Mouse (Mus musculus) hindlimb bud, embryonic 11.5 days (tissue): ENCODE data around the gene Gzmb.
A peak's percentile ranks its signal among the peaks of the same experiment; 100 is the strongest.
"Not testable (repeated sequence)": the region's sequence is repeated elsewhere in the genome, so short reads cannot be mapped to it uniquely, and the experiment has no call there.

Source experiments
- DNase-seq: peaks from one replicate; pipeline ENCODE4 v3.0.0-alpha.2; 2012; ENCODE audit warnings: low read depth, low spot score; ENCODE audit errors: extremely low spot score

The Gzmb gene

DNA sequence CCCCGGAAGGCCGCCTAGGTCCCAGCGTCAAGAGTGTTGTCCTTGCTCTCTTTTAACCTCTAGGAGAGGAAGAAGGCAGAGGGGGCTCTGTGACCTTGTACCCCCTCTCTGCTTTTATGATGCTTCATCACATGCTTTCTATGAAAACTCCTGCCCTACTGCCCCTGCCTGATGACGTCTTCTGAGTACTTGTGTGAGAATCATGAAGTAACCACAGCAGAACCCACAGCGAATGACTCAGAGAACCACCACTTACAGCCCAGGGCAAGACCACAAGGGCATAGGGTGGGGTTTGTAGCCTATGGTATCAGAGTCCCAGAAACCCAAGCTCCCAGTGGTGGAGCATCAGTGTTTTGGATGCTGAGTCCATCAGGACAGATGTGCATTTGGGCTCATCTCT, at the start of gene Gzmb:
TSS of gene Gzmb (minus strand) at position 108 of the 400 bp plus-strand sequence.
- no peak for DNase-seq

DNA sequence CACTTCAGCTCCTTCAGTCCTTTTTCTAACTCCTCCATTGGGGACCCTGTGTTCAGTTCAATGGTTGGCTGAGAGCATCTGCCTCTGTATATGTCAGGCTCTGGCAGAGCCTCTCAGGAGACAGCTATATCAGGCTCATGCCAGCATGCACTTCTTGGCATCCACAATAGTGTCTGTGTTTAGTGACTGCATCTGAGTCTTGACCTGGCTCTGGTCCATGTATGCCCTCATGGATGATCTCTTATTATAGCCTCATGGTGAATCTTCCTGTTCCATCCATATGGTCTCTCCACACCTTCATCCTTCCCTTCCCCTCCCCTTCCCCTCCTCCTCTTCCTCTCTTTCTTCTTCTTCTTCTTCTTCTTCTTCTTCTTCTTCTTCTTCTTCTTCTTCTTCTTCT, 49.7 kb upstream of the Gzmb start:
- not testable (repeated sequence) for DNase-seq

DNA sequence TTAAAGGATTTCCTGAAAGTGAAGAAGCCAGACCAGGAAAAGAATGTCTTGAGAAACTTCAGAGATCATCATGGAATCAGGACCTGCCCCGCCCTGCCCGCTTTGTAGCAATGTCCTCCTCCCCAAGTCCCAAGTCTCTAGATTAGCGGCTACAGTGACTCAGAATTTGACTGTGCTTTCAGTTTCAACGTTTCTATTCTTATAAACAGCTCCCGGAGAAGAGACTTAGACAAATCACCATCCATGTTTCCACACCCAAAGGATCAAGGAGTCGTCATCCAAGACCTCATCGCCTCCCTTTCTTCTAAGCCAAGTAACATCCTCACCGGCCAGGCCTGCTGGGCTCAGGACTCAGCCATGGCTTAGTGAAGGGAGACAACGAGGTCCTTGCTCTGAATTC, 48.2 kb upstream of the Gzmb start:
- DNase-seq, result no peak

DNA sequence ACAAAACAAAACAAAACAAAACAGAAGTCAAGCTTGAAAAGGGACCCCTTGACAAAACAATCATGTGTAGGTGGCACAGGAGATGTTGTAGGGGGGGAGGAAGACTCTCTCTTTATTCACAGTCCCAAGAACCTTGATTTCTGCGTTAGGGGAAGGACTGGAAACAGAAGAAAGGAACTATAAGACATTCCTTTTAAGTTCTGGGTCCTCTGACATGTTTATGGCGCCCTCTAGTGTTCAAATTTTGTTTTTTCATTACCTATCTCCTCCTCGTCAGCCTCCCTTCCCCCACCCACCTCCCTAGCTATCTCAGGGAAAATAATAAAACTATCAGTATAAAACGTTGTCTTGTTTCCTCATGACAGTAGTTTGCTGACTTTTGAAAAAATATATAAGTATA, 42.1 kb upstream of the Gzmb start:
- DNase-seq, result peak; percentile 37

DNA sequence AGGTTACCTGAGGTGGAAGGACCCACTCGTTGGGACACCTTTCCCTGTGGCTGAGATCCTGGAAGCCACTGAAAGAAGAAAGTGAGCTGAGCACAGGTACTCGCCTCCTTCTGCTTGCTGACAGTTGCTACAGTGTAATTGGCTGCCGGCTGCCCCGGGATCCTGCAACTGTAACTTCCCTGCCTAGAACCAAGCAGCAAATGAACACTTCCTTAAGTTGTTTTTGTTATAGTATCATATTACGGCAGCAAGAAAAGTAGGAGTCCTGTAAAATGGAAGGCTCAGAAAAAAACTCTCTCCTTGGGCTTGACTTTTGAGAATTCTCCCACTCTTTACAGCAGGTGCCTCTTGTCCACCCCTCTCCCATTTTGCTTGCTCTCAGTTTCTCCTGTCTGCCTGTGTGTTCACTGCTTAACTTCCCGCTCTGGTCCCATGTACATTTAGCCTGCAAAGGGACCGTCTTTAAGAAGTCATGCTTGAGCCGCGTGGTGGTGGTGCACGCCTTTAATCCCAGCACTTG, 41.5 kb upstream of the Gzmb start:
- DNase-seq, result no peak

DNA sequence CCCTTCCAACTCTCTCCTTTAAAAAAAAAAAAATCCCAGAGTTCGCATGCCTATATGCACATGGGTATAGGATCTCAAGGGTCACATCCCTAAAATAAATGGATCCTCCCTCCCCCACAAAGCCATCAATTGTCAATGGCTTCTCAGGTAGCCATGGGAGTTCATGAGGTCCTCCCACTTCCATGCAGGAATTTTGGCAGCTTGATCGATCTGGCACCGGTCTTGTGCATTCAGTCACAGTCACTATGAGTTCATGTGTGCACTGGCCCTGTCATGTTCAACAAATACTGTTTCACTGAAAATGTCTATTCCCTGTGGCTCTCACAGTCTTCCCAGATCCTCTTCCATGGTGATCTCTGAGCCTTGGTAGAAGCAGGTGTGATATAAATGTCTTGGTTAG, 40.0 kb upstream of the Gzmb start:
- no peak for DNase-seq

DNA sequence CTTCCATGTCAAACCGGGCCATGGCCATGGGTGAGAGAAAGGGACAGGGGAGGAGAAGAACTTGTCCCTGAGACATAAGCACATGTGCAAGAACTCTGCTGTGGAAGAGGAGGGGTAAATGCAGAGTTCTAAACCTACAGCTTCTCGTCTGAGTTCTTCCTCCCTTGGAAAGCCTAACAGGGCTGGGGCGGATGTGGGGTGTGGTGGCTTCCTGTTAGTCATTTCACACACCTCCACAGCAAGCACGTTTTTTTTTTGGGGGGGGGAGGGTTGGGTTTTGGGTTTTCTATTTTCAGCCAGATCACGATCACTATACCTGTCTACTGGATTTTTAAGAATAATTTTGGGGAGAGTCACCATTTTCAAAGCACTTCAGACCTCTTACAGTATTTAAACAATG, 34.7 kb upstream of the Gzmb start:
- DNase-seq, result no peak

DNA sequence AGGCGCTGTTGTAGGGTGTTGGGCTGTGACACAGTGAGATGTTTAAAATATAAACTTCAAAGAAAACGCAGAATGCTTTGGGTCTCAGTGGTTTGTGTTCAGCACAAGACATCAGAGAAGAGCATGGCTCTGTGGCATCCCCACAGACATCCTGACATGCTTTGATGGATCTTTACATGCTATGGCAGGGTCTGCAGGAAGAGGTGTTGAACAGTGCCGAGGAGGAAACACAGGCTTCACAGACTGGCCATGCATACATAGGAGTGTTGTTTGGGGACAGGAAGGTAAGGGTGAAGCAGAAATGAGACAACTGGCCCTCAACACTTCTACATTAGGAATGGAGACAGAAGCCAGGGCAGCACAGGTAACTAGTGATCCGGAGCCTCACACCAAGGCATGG, 34.0 kb upstream of the Gzmb start:
- DNase-seq, result no peak

DNA sequence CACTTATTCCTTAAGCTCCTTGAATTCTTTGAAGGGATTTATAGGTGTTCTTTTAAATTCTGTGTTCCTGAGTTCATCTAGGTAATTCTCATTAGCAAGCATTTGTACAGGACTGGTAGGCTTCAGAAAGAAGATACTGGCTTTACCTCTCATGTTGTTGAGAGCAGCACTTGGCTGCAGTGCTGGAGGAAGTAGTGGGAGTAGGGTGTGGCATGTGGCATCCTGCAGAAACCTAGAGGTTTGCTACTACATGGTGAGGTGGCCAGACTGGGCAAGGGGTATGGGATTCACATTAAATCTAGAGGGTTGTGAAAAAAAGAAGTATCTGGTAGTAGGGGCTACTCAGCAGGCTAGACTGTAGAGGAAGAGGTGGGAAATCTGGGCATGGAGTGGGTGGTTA, 31.1 kb upstream of the Gzmb start:
- DNase-seq, result no peak

DNA sequence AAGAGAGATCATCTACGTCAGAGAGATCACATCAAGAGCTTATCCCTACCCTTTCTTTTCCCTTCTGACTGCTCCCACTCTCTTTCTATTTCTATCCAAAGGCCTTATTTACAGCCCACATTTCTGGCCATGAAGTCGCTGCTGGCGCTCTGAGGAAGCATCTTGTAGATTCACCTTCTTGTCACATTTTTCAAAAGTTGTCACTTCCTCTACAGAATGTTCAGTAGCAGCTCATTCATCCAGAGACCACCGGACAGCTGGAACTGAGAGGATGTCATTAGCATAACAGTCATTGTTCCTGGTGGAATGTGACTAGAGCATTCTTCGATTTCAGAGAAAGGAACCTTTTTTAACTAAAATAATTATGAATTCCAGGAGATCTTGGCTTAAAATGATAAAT, 26.6 kb upstream of the Gzmb start:
- DNase-seq, result no peak

DNA sequence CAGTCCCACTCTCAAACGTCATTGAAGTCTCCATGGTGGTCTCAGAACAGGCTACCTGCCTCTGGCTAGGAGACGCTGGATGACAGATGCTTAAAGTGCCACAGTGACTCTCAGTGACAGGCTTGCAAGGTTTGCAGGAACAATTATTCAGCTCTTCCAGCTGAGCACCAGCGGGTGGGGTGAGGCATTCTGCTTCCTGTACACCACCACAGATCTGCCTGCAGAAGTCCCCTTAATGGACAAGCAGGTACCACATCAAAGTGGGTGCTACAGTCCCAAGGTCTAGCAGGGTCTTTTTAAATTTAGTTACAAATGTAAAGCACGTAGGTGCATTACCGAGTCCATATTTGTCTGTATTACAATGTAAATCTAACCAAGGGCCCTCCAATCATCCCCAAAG, 25.7 kb upstream of the Gzmb start:
- DNase-seq, result no peak

DNA sequence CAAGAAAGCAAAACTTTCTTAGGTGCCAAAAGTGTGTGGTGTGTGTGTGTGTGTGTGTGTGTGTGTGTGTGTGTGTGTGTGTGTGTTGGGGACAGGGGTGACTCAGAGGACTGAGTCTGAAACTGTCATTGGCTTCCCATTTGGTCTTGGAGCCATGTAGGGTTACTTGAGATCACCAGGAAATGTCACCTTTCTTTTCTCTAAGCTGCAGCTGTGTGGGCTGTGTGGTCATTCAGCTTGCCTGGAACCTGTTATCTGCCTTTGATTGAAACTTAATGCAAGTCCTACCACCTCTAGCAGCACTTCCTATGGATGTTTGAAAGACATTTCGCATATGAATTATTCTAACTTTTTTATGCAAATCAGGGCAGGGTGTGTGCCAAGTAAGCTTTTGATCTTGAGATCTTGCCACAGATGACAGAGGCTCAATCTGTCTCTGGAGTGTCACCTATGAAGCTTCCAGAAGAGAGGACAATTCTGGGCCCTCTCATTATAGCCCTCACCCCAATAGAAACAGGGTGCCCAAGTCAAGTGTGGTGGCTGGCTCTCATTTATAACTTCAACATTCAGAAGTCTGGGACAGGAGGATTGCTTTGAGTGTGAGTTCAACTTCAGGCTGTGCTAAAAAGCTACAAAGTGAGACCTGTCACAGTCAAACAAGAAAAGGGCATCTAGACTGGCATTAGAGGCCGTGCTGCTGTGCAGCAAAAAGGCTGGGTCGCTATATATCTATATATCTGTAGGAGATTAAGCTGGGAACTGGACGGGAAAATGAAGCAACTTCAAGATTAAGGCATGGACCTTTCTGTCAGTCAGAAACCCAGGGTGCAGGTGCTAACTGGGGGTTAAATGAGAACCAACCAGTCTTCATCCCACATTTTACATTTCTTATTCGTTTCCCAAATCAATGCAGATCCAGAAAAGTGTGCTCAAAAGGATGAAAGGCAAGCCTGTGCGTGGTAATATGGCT, 22.6 kb upstream of the Gzmb start:
- no peak for DNase-seq

DNA sequence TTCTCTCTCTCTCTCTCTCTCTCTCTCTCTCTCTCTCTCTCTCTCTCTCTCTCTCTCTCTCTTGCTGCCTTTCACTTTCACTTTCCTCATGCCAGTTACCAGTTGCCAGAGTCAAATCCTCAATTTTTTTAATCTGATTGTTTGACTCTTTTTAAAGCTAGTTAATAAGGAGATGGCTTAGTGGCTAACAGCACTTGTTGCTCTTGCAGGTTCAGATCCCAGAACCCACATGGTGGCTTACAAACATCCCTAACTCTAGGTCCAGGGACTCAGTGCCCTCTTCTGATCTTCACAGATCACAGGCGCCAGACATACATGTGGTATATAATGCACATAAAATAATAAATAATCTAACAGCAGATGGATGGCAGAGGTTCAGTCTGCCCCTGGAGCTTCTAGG, 21.8 kb upstream of the Gzmb start:
- DNase-seq, result no peak

DNA sequence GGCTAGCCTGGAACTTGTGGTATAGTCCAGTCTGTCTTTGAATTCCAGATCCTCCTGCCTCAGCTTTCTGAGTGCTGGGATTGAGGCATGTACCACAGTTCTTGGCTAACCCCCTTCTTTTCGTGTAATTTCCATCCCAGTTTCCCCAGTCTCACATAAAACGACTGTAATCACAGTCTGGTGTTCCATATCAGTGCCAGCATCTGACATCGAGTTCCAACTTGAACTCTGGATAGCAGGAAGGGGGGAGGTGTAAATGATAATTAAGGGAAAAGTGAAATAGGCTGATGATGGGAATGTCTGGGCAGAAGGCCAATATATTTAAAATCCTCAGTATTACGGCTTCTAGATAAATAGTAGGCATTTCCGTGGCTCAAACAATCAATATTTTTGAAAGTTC, 19.0 kb upstream of the Gzmb start:
- no peak for DNase-seq

DNA sequence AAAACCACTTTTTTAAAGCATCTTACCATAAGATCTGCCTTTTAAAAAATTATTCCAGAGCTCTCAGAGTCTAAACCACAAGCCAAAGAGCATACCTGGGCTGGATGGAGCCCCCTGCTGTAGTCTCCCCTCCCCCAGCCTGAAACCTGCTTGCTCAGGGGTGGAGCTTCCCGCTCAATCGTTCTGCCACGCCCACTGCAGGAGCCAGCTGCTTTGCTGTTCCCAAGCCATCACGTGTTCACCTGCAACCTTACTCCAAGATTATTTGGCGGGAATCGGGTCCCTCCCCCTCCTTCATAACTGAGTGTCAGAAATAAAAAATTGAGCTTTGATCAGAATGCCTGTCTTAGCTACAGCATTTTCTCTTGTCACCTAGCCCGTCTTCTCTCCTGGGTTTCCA, 16.6 kb upstream of the Gzmb start:
- not testable (repeated sequence) for DNase-seq

DNA sequence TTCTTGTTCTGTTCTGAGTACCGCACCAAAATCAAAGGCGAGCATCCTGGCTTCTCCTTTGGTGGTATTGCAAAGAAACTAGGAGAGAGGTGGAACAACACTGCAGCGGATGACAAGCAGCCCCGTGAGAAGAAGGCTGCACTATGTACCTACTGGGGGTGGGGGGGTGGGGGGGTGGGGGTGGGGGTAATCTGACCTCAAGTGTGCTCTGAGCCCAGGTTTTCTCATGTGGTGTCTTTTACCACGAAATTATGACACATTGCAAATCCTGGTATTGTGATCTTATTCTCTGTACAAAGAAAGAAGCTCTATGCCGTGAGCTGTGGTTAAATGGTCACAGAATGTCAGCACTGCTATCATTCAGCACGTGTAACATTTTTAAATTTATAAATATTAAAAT, 14.0 kb upstream of the Gzmb start:
- not testable (repeated sequence) for DNase-seq

DNA sequence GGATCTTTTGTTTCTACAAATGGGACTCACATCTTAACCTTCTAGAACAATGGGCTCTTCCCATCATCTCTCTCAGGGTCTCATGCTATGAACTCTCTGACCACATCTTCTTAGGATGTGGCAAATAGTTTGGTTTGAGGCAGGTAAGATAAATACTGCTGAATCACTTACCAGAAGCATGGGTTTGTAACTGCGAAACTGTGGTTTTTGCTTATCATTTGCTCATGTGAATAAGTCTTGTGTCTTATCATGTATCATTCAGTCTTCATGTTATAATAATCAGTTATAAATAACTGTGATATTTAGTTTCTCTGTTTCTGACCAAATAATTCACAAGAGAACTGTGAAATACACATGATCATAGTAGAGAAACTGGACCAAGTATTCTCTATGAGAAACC, 4.0 kb upstream of the Gzmb start:
- no peak for DNase-seq

DNA sequence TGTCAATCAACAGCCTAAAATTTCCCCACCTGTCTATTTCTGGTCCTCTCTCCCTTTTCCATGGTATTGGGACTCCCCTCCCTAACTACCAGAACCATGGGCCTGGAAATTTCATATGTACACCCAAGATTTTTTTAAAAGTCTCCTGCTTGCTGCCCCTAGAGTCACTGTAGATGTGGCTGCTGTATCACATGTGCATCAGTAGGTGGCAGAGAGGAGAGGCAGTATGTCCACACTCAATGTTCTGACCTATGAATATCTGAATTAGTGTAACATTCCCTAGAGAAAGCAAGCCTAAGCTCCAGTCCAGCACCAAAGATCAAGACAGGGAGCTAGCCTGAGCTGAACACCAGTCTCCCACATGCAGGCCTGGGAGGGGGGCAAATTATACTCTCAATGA, 21.7 kb downstream of the Gzmb start:
- DNase-seq, result no peak

DNA sequence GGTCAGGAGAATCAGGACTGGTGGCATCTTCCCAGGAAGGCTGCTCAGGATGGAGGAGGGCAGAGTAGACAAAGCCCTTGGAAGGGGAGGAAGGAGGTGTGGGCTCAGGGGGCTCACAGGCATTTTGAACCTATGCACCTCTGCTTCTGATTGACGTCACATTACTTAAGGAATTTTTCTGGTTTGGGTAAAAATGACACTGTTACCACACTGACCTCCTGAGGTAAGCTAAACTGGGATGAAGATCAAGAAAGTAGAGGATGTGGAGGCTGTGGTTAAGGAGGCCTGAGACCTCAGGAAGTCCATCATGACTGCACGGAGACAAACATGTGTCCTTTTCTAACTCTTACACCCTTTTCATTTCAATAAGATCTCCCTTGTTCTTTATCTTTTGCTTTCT, 27.5 kb downstream of the Gzmb start, which contains the start of gene Gzmc:
TSS of gene Gzmc (minus strand) at position 101 of the 400 bp plus-strand sequence.
- DNase-seq, result no peak

DNA sequence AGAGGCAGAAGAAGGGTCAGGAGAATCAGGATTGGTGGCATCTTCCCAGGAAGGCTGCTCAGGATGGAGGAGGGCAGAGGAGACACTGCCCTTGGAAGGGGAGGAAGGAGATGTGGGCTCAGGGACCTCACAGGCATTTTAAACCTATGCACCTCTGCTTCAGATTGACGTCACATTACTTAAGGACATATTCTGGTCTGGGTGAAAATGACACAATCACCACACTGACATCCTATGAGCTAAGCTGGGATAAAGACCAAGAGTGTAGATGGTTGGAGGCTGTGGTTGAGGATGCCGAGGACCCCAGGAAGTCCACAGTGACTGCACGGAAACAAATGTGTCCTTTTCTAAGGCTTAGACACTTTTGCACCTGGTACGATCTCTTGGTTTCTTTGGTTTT, 50.7 kb downstream of the Gzmb start, which contains the start of gene Gzmf:
TSS of gene Gzmf (minus strand) at position 101 of the 400 bp plus-strand sequence.
- no peak for DNase-seq
